Mouse (Mus musculus): ENCODE data around the gene Lpar1. TPM values are rescaled to one million over a fixed set of nuclear protein-coding genes. Genes with fewer than 3 reads are reported as not detected.

The Lpar1 gene
- polyA plus RNA-seq, 1 experiment from 2014 or later: 21.9 TPM

DNA sequence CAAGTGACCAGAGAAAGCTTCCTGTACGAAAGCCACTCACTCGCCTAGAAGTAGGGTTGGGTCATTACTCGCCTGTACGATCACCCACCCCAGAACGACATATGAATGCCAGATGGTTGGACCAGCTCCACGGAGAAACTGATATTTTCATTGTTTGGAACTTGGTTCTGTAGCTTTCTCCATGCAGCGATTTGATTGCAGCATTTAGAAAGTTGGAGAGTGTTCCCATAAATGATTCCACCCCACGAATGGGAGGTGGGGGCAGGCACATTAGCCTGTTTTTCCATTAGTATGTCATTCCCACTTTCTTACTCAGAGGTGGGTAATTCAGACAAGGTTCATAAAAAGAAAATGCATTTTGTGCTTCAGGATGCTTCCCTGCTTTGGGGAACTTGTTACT is 14.8 kb upstream of the Lpar1 start:
- H3K4me3 ChIP-seq: no peak overlapping the region
- no peak overlapping the region for H3K27ac ChIP-seq (replicated peaks)
- 79% methylated on average over 8 of the region's 8 CpGs for WGBS
- no peaks in the 10 kb centered on the region for H3K27me3 ChIP-seq
- no peak overlapping the region for H3K4me2 ChIP-seq
- H3K36me3 ChIP-seq: no peaks in the 10 kb centered on the region
- no peak for ATAC-seq (ENCODE audit: low read depth)
- peaks cover 3% of the 10 kb centered on the region; the same call in 1 of the 2 replicates for H3K4me1 ChIP-seq (replicated peaks)
- no peak overlapping the region for H3K9ac ChIP-seq
- H3K9me3 ChIP-seq: no peaks in the 10 kb centered on the region

DNA sequence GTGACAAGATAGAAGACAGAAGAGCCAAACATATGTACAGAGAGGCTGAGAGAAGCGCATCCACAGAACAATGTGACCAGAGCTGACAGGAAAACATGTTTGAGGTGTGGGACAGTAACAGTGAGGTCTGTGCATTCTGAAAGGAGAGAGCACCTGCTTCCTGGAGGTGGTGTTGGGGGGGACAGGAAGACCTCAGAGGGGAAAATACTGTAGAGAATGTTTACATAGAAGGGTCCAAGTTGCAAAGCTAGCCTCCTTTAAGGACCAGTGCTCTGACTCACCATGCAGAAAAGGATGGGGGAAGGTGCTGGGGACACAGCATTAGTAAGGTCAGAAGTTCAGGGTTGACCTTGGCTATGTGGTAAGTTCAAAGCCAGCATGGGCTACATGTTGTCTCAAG is 9.1 kb upstream of the Lpar1 start:
- Histone ChIP-seq H3K9ac (no peak overlapping the region), H3K9me3 (no peaks in the 10 kb centered on the region), H3K27me3 (no peaks in the 10 kb centered on the region), H3K4me1 (replicated peaks) (no peaks in the 10 kb centered on the region), H3K36me3 (no peaks in the 10 kb centered on the region), H3K27ac (replicated peaks) (no peak overlapping the region), H3K4me3 (no peak overlapping the region), H3K4me2 (no peak overlapping the region)
- WGBS: 100% methylated on average over 1 of the region's 1 CpGs
- ATAC-seq (ENCODE audit: low read depth): no peak

DNA sequence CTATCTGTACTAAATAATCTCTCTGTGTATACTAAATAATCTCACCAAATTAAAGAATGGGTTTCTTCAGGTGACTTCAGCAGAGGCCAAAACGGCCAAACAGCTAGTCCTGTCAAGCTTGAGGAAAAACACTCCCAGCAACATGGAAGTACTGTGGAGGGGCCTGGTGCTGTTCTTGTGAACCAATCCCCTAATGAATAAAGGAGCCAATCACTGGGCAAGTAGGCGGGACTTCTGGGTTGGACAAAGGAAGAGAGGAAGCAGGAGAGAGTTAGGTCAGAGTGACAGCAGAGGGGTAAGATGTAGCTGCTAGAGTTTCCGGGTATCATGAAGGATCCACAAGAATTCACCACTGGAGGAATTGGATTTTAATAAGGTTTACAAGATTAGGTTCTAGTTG is 3.3 kb upstream of the Lpar1 start:
- 89% methylated on average over 3 of the region's 3 CpGs for WGBS
- H3K4me3 ChIP-seq: no peak overlapping the region

DNA sequence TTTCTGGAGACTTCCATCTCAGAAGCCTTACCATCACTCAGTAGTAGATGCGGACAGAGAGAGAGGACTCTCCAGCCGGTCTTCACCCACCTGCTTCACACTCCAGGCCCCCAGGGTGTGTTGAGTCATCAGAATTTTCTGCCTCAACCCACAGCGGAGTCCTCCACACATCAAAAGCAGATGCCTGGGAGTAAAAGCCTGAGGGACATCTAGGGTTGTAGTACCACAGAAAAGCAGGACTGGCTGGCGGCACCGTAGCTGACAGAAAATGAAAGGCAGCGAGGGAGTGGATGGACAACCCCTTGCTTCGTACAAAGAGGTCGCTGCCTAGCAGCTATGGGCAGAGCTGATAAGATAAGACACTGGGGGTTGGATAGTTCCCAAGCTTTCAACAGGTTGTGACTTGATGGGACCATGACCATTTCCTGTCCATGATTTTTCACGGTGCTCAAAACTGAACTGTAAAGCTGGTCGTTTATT is 701 bp upstream of the Lpar1 start:
- WGBS: 32% methylated on average over 10 of the region's 10 CpGs
- H3K4me3 ChIP-seq: 0 out of 2 replicates have a peak overlapping the region, but pooled peaks have one; percentile 71
- no peaks in the 10 kb centered on the region for H3K9me3 ChIP-seq
- H3K27ac ChIP-seq (replicated peaks): no peak overlapping the region
- peaks cover 16% of the 10 kb centered on the region for H3K4me1 ChIP-seq (replicated peaks)
- H3K36me3 ChIP-seq: no peaks in the 10 kb centered on the region
- no peak overlapping the region for H3K9ac ChIP-seq
- H3K4me2 ChIP-seq: peak overlapping the region; percentile 97
- ATAC-seq (ENCODE audit: low read depth): no peak
- peaks cover 29% of the 10 kb centered on the region for H3K27me3 ChIP-seq

More for the DNA sequence above, 3.3 kb upstream of the Lpar1 start:
- H3K9me3 ChIP-seq: no peaks in the 10 kb centered on the region
- peaks cover 16% of the 10 kb centered on the region for H3K4me1 ChIP-seq (replicated peaks)
- H3K27ac ChIP-seq (replicated peaks): no peak overlapping the region
- ATAC-seq (ENCODE audit: low read depth): no peak
- no peaks in the 10 kb centered on the region for H3K36me3 ChIP-seq
- H3K4me2 ChIP-seq: no peak overlapping the region
- H3K27me3 ChIP-seq: peaks cover 25% of the 10 kb centered on the region
- H3K9ac ChIP-seq: no peak overlapping the region

DNA sequence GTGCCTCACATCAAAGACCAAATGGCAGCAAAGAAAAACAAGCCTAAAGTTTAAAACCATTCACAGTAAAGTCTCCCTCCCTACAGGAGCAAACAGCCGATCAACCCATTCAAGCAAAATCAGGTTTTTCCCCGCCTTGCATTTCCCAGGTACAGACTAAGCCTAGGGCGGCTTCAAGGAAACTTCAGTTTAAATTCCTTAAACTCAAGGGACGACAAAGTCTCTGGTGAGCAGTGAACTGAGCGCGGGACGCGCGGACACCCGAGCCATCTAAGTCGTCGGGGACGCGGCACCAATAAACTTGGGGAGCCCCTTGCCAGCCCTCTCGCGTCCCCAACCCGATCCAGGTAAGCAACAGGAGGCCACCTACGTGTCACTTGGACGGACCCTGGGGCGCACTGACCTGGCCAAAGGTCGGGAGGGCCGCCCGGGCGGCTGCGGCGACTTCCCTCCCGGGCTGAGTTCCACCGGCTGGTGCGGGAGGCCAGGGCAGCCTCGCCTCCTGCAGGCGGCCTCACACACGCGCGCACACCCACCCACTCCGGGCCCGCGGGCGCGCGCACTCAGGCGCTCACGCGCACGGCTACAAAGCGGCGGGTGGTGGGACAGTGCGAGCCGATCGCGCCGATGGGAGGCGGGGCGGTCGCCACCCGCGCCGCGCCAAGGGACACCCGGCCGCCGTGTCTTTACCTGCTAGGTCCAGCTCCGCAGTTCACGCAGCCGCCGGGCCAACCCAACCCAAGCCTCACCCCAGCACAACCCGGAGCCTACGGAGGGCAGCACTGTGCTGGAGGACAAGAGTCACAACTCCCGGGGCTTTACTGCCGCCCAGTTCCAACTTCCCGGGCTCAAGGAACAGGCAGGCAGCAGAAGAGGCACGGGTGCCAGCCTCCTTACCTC is 717 bp downstream of the Lpar1 start:
- H3K4me1 ChIP-seq (replicated peaks): peaks cover 16% of the 10 kb centered on the region
- peak overlapping the region; percentile 72 for H3K9ac ChIP-seq
- H3K27me3 ChIP-seq: peaks cover 29% of the 10 kb centered on the region
- H3K36me3 ChIP-seq: no peaks in the 10 kb centered on the region
- no peaks in the 10 kb centered on the region for H3K9me3 ChIP-seq
- 1% methylated on average over 71 of the region's 71 CpGs for WGBS
- peak; percentile 96 for ATAC-seq (ENCODE audit: low read depth)
- H3K4me2 ChIP-seq: peak overlapping the region; percentile 97
- H3K4me3 ChIP-seq: peak overlapping the region; percentile 71
- H3K27ac ChIP-seq (replicated peaks): peak overlapping the region; percentile 18

- H3K27me3 ChIP-seq: peaks cover 29% of the 10 kb centered on the region
- WGBS: 4% methylated on average over 10 of the region's 10 CpGs
- H3K4me3 ChIP-seq: peak overlapping the region; percentile 71
- no peaks in the 10 kb centered on the region for H3K36me3 ChIP-seq
- no peak for ATAC-seq (ENCODE audit: low read depth)
- peak overlapping the region; percentile 97 for H3K4me2 ChIP-seq
- no peak overlapping the region; the same call in 1 of the 2 replicates for H3K27ac ChIP-seq (replicated peaks)
- H3K4me1 ChIP-seq (replicated peaks): peaks cover 16% of the 10 kb centered on the region
- H3K9ac ChIP-seq: peak overlapping the region; percentile 72
- H3K9me3 ChIP-seq: no peaks in the 10 kb centered on the region
These were observed 1.5 kb downstream of the Lpar1 start for GRCm38 (mm10) chr4:58552229-58552628.

GRCm38 (mm10) chr4:58551820-58552219 is 1.9 kb downstream of the Lpar1 start:
- ATAC-seq (ENCODE audit: low read depth): no peak
- WGBS: 3% methylated on average over 4 of the region's 4 CpGs

GRCm38 (mm10) chr4:58547725-58548124 is 6.0 kb downstream of the Lpar1 start:
- 78% methylated on average over 9 of the region's 9 CpGs for WGBS
- Histone ChIP-seq H3K27ac (replicated peaks) (no peak overlapping the region), H3K9me3 (no peaks in the 10 kb centered on the region), H3K4me2 (no peak overlapping the region), H3K4me3 (no peak overlapping the region), H3K27me3 (peaks cover 11% of the 10 kb centered on the region), H3K9ac (no peak overlapping the region), H3K36me3 (no peaks in the 10 kb centered on the region), H3K4me1 (replicated peaks) (peaks cover 17% of the 10 kb centered on the region)
- ATAC-seq (ENCODE audit: low read depth): no peak

More at GRCm38 (mm10) chr4:58551820-58552219, 1.9 kb downstream of the Lpar1 start:
- Histone ChIP-seq H3K36me3 (no peaks in the 10 kb centered on the region), H3K4me2 (peak overlapping the region; percentile 97), H3K9ac (peak overlapping the region; percentile 72; the same call in 1 of the 2 replicates), H3K27me3 (peaks cover 29% of the 10 kb centered on the region), H3K27ac (replicated peaks) (no peak overlapping the region), H3K4me1 (replicated peaks) (peaks cover 20% of the 10 kb centered on the region), H3K4me3 (peak overlapping the region; percentile 71), H3K9me3 (no peaks in the 10 kb centered on the region)

DNA sequence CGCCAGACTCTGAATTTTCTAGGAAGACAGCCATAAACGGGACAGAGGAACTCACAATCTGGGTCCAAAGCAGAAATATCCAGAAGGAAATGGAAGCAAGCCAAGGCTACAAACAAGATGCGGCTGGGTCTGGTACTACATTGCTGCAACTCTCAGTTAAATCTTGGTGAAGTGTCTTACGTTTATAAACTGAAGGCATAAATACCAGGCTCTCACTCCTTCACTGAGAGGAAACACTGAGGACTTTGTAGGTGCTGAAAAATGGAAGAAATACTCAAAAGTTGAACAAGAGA is 6.5 kb downstream of the Lpar1 start:
- 76% methylated on average over 4 of the region's 4 CpGs for whole genome bisulfite sequencing
- H3K4me1 ChIP-seq (replicated peaks): peaks cover 13% of the 10 kb centered on the region
- no peaks in the 10 kb centered on the region for H3K36me3 ChIP-seq
- H3K4me3 ChIP-seq: no peak overlapping the region
- H3K4me2 ChIP-seq: no peak overlapping the region
- no peak overlapping the region for H3K9ac ChIP-seq
- ATAC-seq (ENCODE audit: low read depth): no peak
- no peak overlapping the region for H3K27ac ChIP-seq (replicated peaks)
- no peaks in the 10 kb centered on the region for H3K9me3 ChIP-seq
- peaks cover 6% of the 10 kb centered on the region for H3K27me3 ChIP-seq

- Histone ChIP-seq H3K27me3 (peaks cover under 1% of the 10 kb centered on the region), H3K4me2 (no peak overlapping the region), H3K36me3 (no peaks in the 10 kb centered on the region), H3K4me3 (no peak overlapping the region), H3K9me3 (no peaks in the 10 kb centered on the region), H3K4me1 (replicated peaks) (peaks cover 12% of the 10 kb centered on the region), H3K9ac (no peak overlapping the region), H3K27ac (replicated peaks) (no peak overlapping the region)
- no peak for ATAC-seq (ENCODE audit: low read depth)
- WGBS: 43% methylated on average over 11 of the region's 11 CpGs
These were observed 7.0 kb downstream of the Lpar1 start for GRCm38 (mm10) chr4:58546441-58547272.

GRCm38 (mm10) chr4:58545888-58546432 is 7.7 kb downstream of the Lpar1 start:
- Histone ChIP-seq H3K27ac (replicated peaks) (no peak overlapping the region), H3K4me1 (replicated peaks) (peaks cover 12% of the 10 kb centered on the region), H3K9me3 (no peaks in the 10 kb centered on the region), H3K4me2 (no peak overlapping the region), H3K27me3 (no peaks in the 10 kb centered on the region), H3K4me3 (no peak overlapping the region), H3K36me3 (no peaks in the 10 kb centered on the region), H3K9ac (no peak overlapping the region)
- no peak for ATAC-seq (ENCODE audit: low read depth)
- 44% methylated on average over 9 of the region's 9 CpGs for WGBS

- WGBS: 89% methylated on average over 3 of the region's 3 CpGs
- Histone ChIP-seq H3K36me3 (no peaks in the 10 kb centered on the region), H3K27me3 (no peaks in the 10 kb centered on the region), H3K4me2 (no peak overlapping the region), H3K4me1 (replicated peaks) (peaks cover 12% of the 10 kb centered on the region), H3K27ac (replicated peaks) (no peak overlapping the region), H3K4me3 (no peak overlapping the region), H3K9ac (no peak overlapping the region), H3K9me3 (no peaks in the 10 kb centered on the region)
- no peak for ATAC-seq (ENCODE audit: low read depth)
These were observed 10.5 kb downstream of the Lpar1 start for GRCm38 (mm10) chr4:58543171-58543570.

All from neural tube, embryonic 13.5 days (tissue).